Mouse (Mus musculus) bone marrow macrophage, adult 2 months (primary cell): ENCODE data around the gene Mdm2. TPM values are rescaled to one million over a fixed set of nuclear protein-coding genes. Genes with fewer than 3 reads are reported as not detected.

ENCODE experiments used
- H3K27ac ChIP-seq: 2 replicates; pipeline ENCODE4 v1.5.1; 2012; ENCODE audit warnings: low read depth, low read length; ENCODE audit not compliant: insufficient read depth
- H3K4me1 ChIP-seq: 2 replicates; pipeline ENCODE4 v1.6.1; 2012; ENCODE audit warnings: low read length; ENCODE audit not compliant: control insufficient read depth, insufficient read depth
- H3K4me3 ChIP-seq: 2 replicates; pipeline ENCODE4 v1.5.1; 2012; ENCODE audit warnings: mild to moderate bottlenecking, low read length, moderate library complexity; ENCODE audit not compliant: insufficient read depth
- CTCF ChIP-seq: IDR thresholded peaks from 2 replicates; pipeline ENCODE4 v1.5.1; 2012; ENCODE audit warnings: low read depth, mild to moderate bottlenecking, low read length, moderate library complexity
- POLR2A ChIP-seq: IDR thresholded peaks from 2 replicates; pipeline ENCODE4 v1.6.1; 2012; ENCODE audit warnings: mild to moderate bottlenecking, low read depth, low read length, borderline replicate concordance
- polyA plus RNA-seq: library from polyadenylated mRNA; stranded (reverse); fragments of >200 nt; gene quantifications from 2 replicates; pipeline ENCODE4 v1.2.4, GENCODE M21; 2012; ENCODE audit not compliant: missing spikeins, insufficient read depth, insufficient read length

Gene Mdm2
- polyA plus RNA-seq, 1 experiment: 95.5 TPM

- Histone ChIP-seq H3K4me3 (no peak overlapping the region), H3K4me1 (no peaks in the 10 kb centered on the region), H3K27ac (no peak overlapping the region)
- no peak for TF ChIP-seq CTCF
- TF ChIP-seq POLR2A: no peak
These were observed 19.7 kb downstream of the Mdm2 start for GRCm38 (mm10) chr10:117690770-117691296.

- no peak overlapping the region for H3K27ac ChIP-seq
- H3K4me3 ChIP-seq: no peak overlapping the region
- TF ChIP-seq CTCF (no peak), POLR2A (no peak)
- H3K4me1 ChIP-seq: peaks cover 7% of the 10 kb centered on the region
These were observed 20.5 kb downstream of the Mdm2 start for GRCm38 (mm10) chr10:117690101-117690352.

GRCm38 (mm10) chr10:117689297-117690100 lies 21.1 kb downstream of the Mdm2 start:
- TF ChIP-seq POLR2A (no peak), CTCF (no peak)

GRCm38 (mm10) chr10:117688204-117689151 lies 22.1 kb downstream of the Mdm2 start:
- H3K27ac ChIP-seq: no peak overlapping the region
- peaks cover 14% of the 10 kb centered on the region for H3K4me1 ChIP-seq
- no peak for TF ChIP-seq POLR2A
- TF ChIP-seq CTCF: 0 out of 2 replicates have a peak, but pooled peaks have one; percentile 7
- H3K4me3 ChIP-seq: no peak overlapping the region

More at GRCm38 (mm10) chr10:117689297-117690100, 21.1 kb downstream of the Mdm2 start:
- peaks cover 10% of the 10 kb centered on the region for H3K4me1 ChIP-seq
- no peak overlapping the region for H3K4me3 ChIP-seq
- no peak overlapping the region for H3K27ac ChIP-seq

DNA sequence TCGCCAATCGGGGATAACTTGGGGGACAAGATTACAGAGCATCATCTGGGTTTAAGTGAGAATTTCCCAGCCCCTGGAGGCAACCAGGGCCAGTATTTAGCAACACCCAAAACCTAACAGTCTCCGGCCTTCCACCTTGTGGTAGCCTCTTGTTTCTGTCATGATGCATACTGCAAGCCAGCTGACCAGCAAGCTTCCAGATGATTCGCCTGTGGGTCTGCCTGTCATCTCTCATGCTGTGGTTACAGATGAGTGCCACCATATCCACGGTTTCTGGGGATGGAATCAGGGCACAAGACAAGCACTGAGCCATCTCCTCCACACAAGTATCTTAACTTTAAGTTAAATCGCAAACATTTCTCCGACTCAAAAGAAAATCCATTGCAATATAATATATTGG lies 23.0 kb downstream of the Mdm2 start:
- H3K27ac ChIP-seq: no peak overlapping the region
- peaks cover 14% of the 10 kb centered on the region for H3K4me1 ChIP-seq
- no peak overlapping the region for H3K4me3 ChIP-seq
- TF ChIP-seq POLR2A (no peak), CTCF (no peak)

DNA sequence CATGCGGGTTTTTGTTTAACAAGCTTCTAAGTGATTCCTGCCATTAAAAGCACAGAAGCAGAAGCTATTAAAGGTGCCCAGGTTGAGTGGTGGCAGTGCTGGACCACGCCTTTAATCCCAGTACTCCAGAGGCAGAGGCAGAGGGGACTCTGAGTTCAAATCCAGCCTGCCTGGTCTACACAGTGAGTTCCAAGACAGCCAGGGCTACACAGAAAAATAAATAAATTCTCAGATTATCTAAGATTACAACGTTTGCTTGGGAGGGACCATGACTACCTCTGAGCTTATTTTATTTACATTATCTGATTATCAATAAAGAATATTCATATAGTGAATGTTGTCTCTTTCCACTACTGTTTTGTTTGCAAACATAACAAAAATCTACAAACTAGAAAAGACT lies 23.5 kb downstream of the Mdm2 start:
- no peak for TF ChIP-seq CTCF
- no peak for TF ChIP-seq POLR2A
- no peak overlapping the region for H3K27ac ChIP-seq
- peaks cover 14% of the 10 kb centered on the region for H3K4me1 ChIP-seq
- no peak overlapping the region for H3K4me3 ChIP-seq

DNA sequence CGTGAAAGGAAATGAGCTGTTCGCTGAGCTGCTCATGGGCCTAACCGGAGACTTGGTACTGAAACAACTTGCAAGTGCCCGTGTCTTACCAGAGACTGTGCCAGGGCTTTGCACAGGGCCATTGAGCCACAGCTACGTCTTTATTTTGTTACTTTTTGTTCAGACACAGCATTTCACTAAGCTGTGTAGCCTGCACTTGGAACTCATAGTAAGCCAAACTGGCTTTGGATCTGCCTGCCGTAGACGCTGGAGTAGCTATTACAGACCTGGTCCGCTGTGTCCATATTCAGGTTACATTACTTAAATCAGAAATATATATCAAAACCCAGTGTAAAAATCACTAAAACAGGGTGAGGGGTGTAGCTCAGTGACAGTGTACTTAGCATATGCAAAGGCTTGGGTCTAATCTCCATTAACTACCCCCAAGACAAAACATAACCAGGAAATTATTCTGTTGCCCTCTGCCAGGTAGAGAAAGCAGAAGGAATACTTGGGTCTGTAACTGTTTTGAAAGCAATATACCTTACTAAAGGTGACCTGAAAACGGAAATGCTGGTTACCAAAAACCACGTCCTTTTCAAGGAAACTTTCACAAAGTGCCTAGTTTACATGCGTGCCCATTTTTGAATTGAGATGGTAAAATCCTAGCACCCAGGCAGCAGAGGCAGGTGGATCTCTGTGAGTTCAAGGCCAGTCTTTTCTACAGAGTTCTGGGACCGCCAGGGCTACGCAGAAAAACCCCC lies 24.5 kb downstream of the Mdm2 start:
- Histone ChIP-seq H3K4me1 (peaks cover 14% of the 10 kb centered on the region), H3K27ac (no peak overlapping the region), H3K4me3 (no peak overlapping the region)
- no peak for TF ChIP-seq POLR2A
- TF ChIP-seq CTCF: no peak

DNA sequence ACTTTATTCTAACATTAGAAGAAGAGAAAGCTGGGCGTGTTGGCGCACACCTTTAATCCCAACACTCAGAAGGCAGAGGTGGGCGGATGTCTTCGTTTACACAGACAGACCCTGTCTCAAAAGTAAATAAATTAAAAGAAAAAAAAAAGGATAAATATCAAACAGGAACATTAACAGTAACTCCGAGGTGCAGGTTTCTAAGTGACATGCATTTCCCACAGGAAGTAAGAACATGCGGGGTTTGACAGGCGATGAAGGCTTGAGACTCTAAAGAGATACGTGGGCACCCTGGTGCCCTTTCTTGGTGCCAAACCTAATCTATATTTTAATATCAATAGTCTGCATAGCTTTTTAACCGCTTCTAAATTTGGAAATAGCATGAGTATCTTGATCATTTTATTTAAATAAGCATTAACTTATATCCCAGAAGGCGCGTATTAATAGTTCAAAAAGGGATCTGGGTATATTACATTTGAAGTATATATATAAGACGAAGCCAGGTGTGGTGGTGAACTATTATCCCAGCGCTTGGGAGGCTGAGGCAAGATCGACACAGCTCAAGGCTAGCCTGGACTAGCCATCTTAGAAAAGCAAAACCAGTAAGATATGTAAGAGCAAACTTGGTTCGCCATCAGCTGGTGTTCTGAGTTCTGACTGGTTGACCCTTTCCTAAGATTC lies 25.2 kb downstream of the Mdm2 start:
- H3K4me3 ChIP-seq: no peak overlapping the region
- H3K4me1 ChIP-seq: peaks cover 14% of the 10 kb centered on the region
- TF ChIP-seq CTCF: no peak
- no peak for TF ChIP-seq POLR2A
- H3K27ac ChIP-seq: peak overlapping the region; percentile 62

GRCm38 (mm10) chr10:117684298-117685170 lies 26.0 kb downstream of the Mdm2 start:
- TF ChIP-seq POLR2A (no peak), CTCF (no peak)
- Histone ChIP-seq H3K4me1 (peaks cover 14% of the 10 kb centered on the region), H3K27ac (peak overlapping the region; percentile 62), H3K4me3 (no peak overlapping the region)
